Mouse (Mus musculus): ENCODE measurements around the gene Chmp5. TPM values are rescaled to one million over a fixed set of nuclear protein-coding genes. Genes with fewer than 3 reads are reported as not detected.

Gene Chmp5
- polyA plus RNA-seq, 1 experiment, result 125 TPM

GRCm38 (mm10) chr4:40996302-40996701 is 48.1 kb downstream of the Chmp5 start:
- no peaks in the 10 kb centered on the region for H3K4me1 ChIP-seq (ENCODE audit: control insufficient read depth, insufficient read depth, low read length)
- WGBS, result 96% methylated on average over 6 of the region's 6 CpGs
- no peak overlapping the region for H3K4me3 ChIP-seq (replicated peaks; ENCODE audit: insufficient read depth, low read depth, low read length)
- H3K27ac ChIP-seq (ENCODE audit: insufficient read depth, low read length), result no peak overlapping the region
- TF ChIP-seq CTCF (IDR thresholded peaks at IDR 0.05; ENCODE audit: borderline replicate concordance, insufficient read depth, low read depth, low read length) (no peak), POLR2A (IDR thresholded peaks at IDR 0.05; ENCODE audit: borderline replicate concordance, insufficient read depth, low read length) (no peak)
- H3K27me3 ChIP-seq (ENCODE audit: control insufficient read depth, insufficient read depth, low read length), result no peaks in the 10 kb centered on the region
- no peak for DNase-seq

GRCm38 (mm10) chr4:40997916-40998315 is 49.7 kb downstream of the Chmp5 start:
- DNase-seq, result no peak
- Histone ChIP-seq H3K4me3 (replicated peaks; ENCODE audit: insufficient read depth, low read depth, low read length) (no peak overlapping the region), H3K27me3 (ENCODE audit: control insufficient read depth, insufficient read depth, low read length) (no peaks in the 10 kb centered on the region), H3K27ac (ENCODE audit: insufficient read depth, low read length) (no peak overlapping the region), H3K4me1 (ENCODE audit: control insufficient read depth, insufficient read depth, low read length) (no peaks in the 10 kb centered on the region)
- TF ChIP-seq POLR2A (IDR thresholded peaks at IDR 0.05; ENCODE audit: borderline replicate concordance, insufficient read depth, low read length) (no peak), CTCF (IDR thresholded peaks at IDR 0.05; ENCODE audit: borderline replicate concordance, insufficient read depth, low read depth, low read length) (no peak)
- WGBS, result 94% methylated on average over 4 of the region's 4 CpGs

GRCm38 (mm10) chr4:41000271-41000670 is 52.1 kb downstream of the Chmp5 start:
- Histone ChIP-seq H3K4me1 (ENCODE audit: control insufficient read depth, insufficient read depth, low read length) (no peaks in the 10 kb centered on the region), H3K27ac (ENCODE audit: insufficient read depth, low read length) (no peak overlapping the region), H3K4me3 (replicated peaks; ENCODE audit: insufficient read depth, low read depth, low read length) (no peak overlapping the region), H3K27me3 (ENCODE audit: control insufficient read depth, insufficient read depth, low read length) (no peaks in the 10 kb centered on the region)
- no peak for TF ChIP-seq POLR2A (IDR thresholded peaks at IDR 0.05; ENCODE audit: borderline replicate concordance, insufficient read depth, low read length)
- TF ChIP-seq CTCF (IDR thresholded peaks at IDR 0.05; ENCODE audit: borderline replicate concordance, insufficient read depth, low read depth, low read length), result no peak
- no peak for DNase-seq
- WGBS, result 86% methylated on average over 1 of the region's 1 CpGs

- Histone ChIP-seq H3K27me3 (ENCODE audit: control insufficient read depth, insufficient read depth, low read length) (no peaks in the 10 kb centered on the region), H3K4me1 (ENCODE audit: control insufficient read depth, insufficient read depth, low read length) (no peaks in the 10 kb centered on the region), H3K4me3 (replicated peaks; ENCODE audit: insufficient read depth, low read depth, low read length) (no peak overlapping the region), H3K27ac (ENCODE audit: insufficient read depth, low read length) (no peak overlapping the region)
- no peak for DNase-seq
- TF ChIP-seq POLR2A (IDR thresholded peaks at IDR 0.05; ENCODE audit: borderline replicate concordance, insufficient read depth, low read length) (no peak), CTCF (IDR thresholded peaks at IDR 0.05; ENCODE audit: borderline replicate concordance, insufficient read depth, low read depth, low read length) (no peak)
- whole genome bisulfite sequencing, result 91% methylated on average over 9 of the region's 9 CpGs
Measured at GRCm38 (mm10) chr4:41000842-41001639, 52.8 kb downstream of the Chmp5 start.

- Histone ChIP-seq H3K27ac (ENCODE audit: insufficient read depth, low read length) (no peak overlapping the region), H3K27me3 (ENCODE audit: control insufficient read depth, insufficient read depth, low read length) (no peaks in the 10 kb centered on the region), H3K4me1 (ENCODE audit: control insufficient read depth, insufficient read depth, low read length) (no peaks in the 10 kb centered on the region), H3K4me3 (replicated peaks; ENCODE audit: insufficient read depth, low read depth, low read length) (no peak overlapping the region)
- 96% methylated on average over 3 of the region's 3 CpGs for WGBS
- DNase-seq, result no peak
- no peak for TF ChIP-seq CTCF (IDR thresholded peaks at IDR 0.05; ENCODE audit: borderline replicate concordance, insufficient read depth, low read depth, low read length)
- TF ChIP-seq POLR2A (IDR thresholded peaks at IDR 0.05; ENCODE audit: borderline replicate concordance, insufficient read depth, low read length), result no peak
Measured at GRCm38 (mm10) chr4:41013351-41013750, 65.1 kb downstream of the Chmp5 start.

Other genes with a start within 250 kb of the Chmp5 start
- gene Aptx, start 245.2 kb upstream of the Chmp5 start, polyA plus RNA-seq (2012; rRNA removed), result 20.8 and 24.1 TPM in 2 replicates
- 83.7 and 93.0 TPM in 2 replicates for gene Dnaja1, start 226.3 kb upstream of the Chmp5 start, polyA plus RNA-seq (2012; rRNA removed)
- 57.0 and 57.8 TPM in 2 replicates for gene Smu1, start 190.5 kb upstream of the Chmp5 start, polyA plus RNA-seq (2012; rRNA removed)
- 3.2 and 3.5 TPM in 2 replicates for gene B4galt1, start 94.4 kb upstream of the Chmp5 start, polyA plus RNA-seq (2012; rRNA removed)
- gene Spink4, start 28.4 kb upstream of the Chmp5 start, polyA plus RNA-seq (2012; rRNA removed), result 0.57 TPM in 1 of 2 replicates, not detected in the other
- gene Bag1, start 113 bp upstream of the Chmp5 start, polyA plus RNA-seq (2012; rRNA removed), result 143 and 159 TPM in 2 replicates
- 96.6 and 96.8 TPM in 2 replicates for gene Nfx1, start 22.5 kb downstream of the Chmp5 start, polyA plus RNA-seq (2012; rRNA removed)
- not detected in 2 replicates for gene Aqp7, start 99.7 kb downstream of the Chmp5 start, polyA plus RNA-seq (2012; rRNA removed)
- 0.05 TPM in 1 of 2 replicates, not detected in the other for gene Aqp3, start 149.8 kb downstream of the Chmp5 start, polyA plus RNA-seq (2012; rRNA removed)
- gene Nol6, start 176.0 kb downstream of the Chmp5 start, polyA plus RNA-seq (2012; rRNA removed), result 61.2 and 63.6 TPM in 2 replicates
- 109 and 135 TPM in 2 replicates for gene Ube2r2, start 187.3 kb downstream of the Chmp5 start, polyA plus RNA-seq (2012; rRNA removed)